Mouse (Mus musculus): ENCODE measurements around the gene Vmn1r85.

- TF ChIP-seq GATA1 (IDR thresholded peaks at IDR 0.05; ENCODE audit: low read length) (no peak), TAL1 (IDR thresholded peaks at IDR 0.05; ENCODE audit: low read length) (no peak)
Observed at GRCm38 (mm10) chr7:13054287-13055010, 40.5 kb downstream of the Vmn1r85 start, which contains the start of gene Mzf1.

Data from erythroblast, embryonic 14.5 days (primary cell).